Mouse (Mus musculus) cortical plate, adult 2 months (tissue): ENCODE measurements at regions not wholly inside any gene's neighbourhood (a gene's known extent, or its start where the extent isn't known, plus 50 kb on each side); places are given as distances from the start of the nearest gene placed in this dataset.

Experiments used
- CTCF ChIP-seq: fragments of 200-500 bp; IDR thresholded peaks from 2 replicates; pipeline ENCODE4 v1.5.1; 2011; ENCODE audit warnings: mild to moderate bottlenecking, control low read depth, low read length; ENCODE audit not compliant: insufficient read depth; ENCODE audit errors: extremely low read depth
- POLR2A ChIP-seq: fragments of 200-500 bp; IDR thresholded peaks from 2 replicates; pipeline ENCODE4 v1.6.1; 2011; ENCODE audit warnings: mild to moderate bottlenecking, low read length, control low read depth; ENCODE audit not compliant: insufficient read depth; ENCODE audit errors: extremely low read depth

- TF ChIP-seq CTCF, result no peak
- no peak for TF ChIP-seq POLR2A
Measured at GRCm38 (mm10) chr6:37643718-37644117, 113.7 kb downstream of the Akr1d1 start.
